Mouse (Mus musculus) R1 (cell line): Measurements from ENCODE around the gene Rpp38.

Experiments
- DNase-seq: peaks from one replicate; pipeline ENCODE4 v3.0.0-alpha.2; 2018; ENCODE audit warnings: low read depth, low spot score

Gene Rpp38

GRCm38 (mm10) chr2:3285709-3286108 lies 46.7 kb downstream of the Rpp38 start:
- DNase-seq: no peak

GRCm38 (mm10) chr2:3285181-3285530 lies 47.3 kb downstream of the Rpp38 start:
- no peak for DNase-seq

GRCm38 (mm10) chr2:3284473-3285180 lies 47.8 kb downstream of the Rpp38 start:
- DNase-seq: peak; percentile 72

GRCm38 (mm10) chr2:3283602-3284472 lies 48.6 kb downstream of the Rpp38 start, which contains the start of gene Nmt2:
Gene Nmt2, plus strand, starts transcription at chr2:3284212.
- DNase-seq: peak; percentile 99

GRCm38 (mm10) chr2:3282866-3283601 lies 49.4 kb downstream of the Rpp38 start:
- no peak for DNase-seq

GRCm38 (mm10) chr2:3281311-3281710 lies 51.1 kb downstream of the Rpp38 start:
- DNase-seq: no peak
